Comparison of ENCODE assay signal across 12 mouse cellular contexts in the genomic region with DNA sequence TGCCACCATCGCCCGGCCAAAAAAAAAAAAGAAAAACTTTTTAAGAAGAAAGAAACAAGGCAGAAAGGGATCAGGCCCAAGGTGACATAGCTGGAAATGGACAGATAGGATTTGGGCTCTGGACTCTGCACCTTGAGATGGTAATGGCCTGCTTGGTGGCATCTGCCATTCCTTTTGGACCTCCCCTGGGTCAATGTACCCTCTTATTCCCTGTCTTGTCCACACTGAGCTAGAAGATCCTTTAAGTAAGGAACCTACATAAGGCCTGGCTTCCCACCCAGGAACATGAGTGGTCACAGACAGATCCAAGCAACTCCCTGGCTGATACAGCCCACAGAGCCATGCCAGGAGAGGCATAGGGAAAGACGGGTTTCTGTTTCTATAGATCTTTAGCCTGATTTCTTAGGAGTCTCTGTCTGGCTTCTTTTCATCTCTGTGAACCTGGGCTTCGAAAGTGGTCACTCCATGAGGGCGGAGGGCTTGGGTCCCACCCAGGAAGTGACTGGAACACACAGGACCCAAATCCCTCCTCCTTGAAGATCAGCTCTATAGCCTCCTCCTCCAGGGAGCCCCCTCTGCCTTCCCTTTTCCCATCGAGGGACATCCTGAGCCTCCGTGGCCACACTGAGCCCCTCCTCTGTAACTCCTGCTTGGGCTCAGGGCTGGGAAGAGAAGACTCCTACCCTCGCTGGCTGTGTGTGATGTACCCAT. TPM values are rescaled to one million over a fixed set of nuclear protein-coding genes. Genes with fewer than 3 reads are reported as not detected.
DNase-seq lines count a peak whose midpoint lies in the region; ATAC-seq and TF ChIP-seq lines count a peak whose summit lies in the region.
"Had no signal": no experiment of that assay in that cellular context is flagged by ENCODE, and none has a peak within 500 bp of the region (broad histone marks: within the 10 kb centered on the region; RNA-seq: fewer than 3 reads in every experiment).

No protein-coding gene starts in this region.

- no peaks in the 10 kb centered on the region for H3K36me3 ChIP-seq in kidney, embryonic 15.5 days
- H3K36me3 ChIP-seq in intestine, postnatal 0 days (ENCODE audit: control insufficient read depth, insufficient read depth) = no peaks in the 10 kb centered on the region; the same call in 1 of the 2 replicates
- H3K36me3 ChIP-seq in stomach, embryonic 15.5 days = no peaks in the 10 kb centered on the region

- DNase-seq in kidney, adult 11 months = no peak
- peak; percentile 10 to 60 for DNase-seq in spleen, postnatal 4 days (ENCODE audit: low spot score in 2 of 2)
- DNase-seq in spleen, postnatal 36 days (ENCODE audit: low spot score in 2 of 2) = no peak
- no peak for DNase-seq in right cerebral cortex, adult 18-20 months
- DNase-seq: cerebellum, adult 8-10 months; layer of hippocampus, adult 9-11 months; left cerebral cortex, postnatal 4 days had no signal

- no peak for TF ChIP-seq CTCF in intestine, postnatal 0 days (IDR thresholded peaks at IDR 0.05; ENCODE audit: low read depth)

- 68% methylated on average over 8 of the region's 8 CpGs for WGBS in kidney, embryonic 15.5 days
- 44% methylated on average over 6 of the region's 8 CpGs for WGBS in intestine, postnatal 0 days
- WGBS in stomach, embryonic 15.5 days = 79% methylated on average over 8 of the region's 8 CpGs

- no peak overlapping the region for H3K9ac ChIP-seq in kidney, embryonic 15.5 days
- 0 out of 2 replicates have a peak overlapping the region, but pooled peaks have one; percentile 22 for H3K9ac ChIP-seq in intestine, postnatal 0 days (ENCODE audit: low read depth, low read length)
- H3K9ac ChIP-seq in stomach, embryonic 15.5 days = no peak overlapping the region

- H3K27ac ChIP-seq in kidney, embryonic 15.5 days = peak overlapping the region; percentile 97
- H3K27ac ChIP-seq in intestine, postnatal 0 days (ENCODE audit: low read depth, low read length) = peak overlapping the region; percentile 99
- peak overlapping the region; percentile 90 for H3K27ac ChIP-seq in stomach, embryonic 15.5 days

- H3K27me3 ChIP-seq in kidney, embryonic 15.5 days = no peaks in the 10 kb centered on the region
- no peaks in the 10 kb centered on the region for H3K27me3 ChIP-seq in intestine, postnatal 0 days (replicated peaks; ENCODE audit: control insufficient read depth, insufficient read depth, low read length)
- no peaks in the 10 kb centered on the region for H3K27me3 ChIP-seq in stomach, embryonic 15.5 days (replicated peaks)

- no peak for ATAC-seq in kidney, embryonic 15.5 days (replicated peaks; ENCODE audit: low FRiP score)
- ATAC-seq in intestine, postnatal 0 days = no peak
- no peak for ATAC-seq in stomach, embryonic 15.5 days (ENCODE audit: insufficient read depth, low FRiP score, low read depth)
- ATAC-seq: hindbrain, embryonic 16.5 days had no signal

- H3K4me3 ChIP-seq in kidney, embryonic 15.5 days (replicated peaks) = no peak overlapping the region
- peak overlapping the region; percentile 1; the same call in 1 of the 2 replicates for H3K4me3 ChIP-seq in intestine, postnatal 0 days (ENCODE audit: low read depth, low read length)
- H3K4me3 ChIP-seq in stomach, embryonic 15.5 days (replicated peaks) = no peak overlapping the region
- H3K4me3 ChIP-seq: erythroblast, embryonic 14.5 days had no signal

- no peaks in the 10 kb centered on the region for H3K9me3 ChIP-seq in kidney, embryonic 15.5 days (replicated peaks)
- H3K9me3 ChIP-seq in intestine, postnatal 0 days (ENCODE audit: control insufficient read depth) = no peaks in the 10 kb centered on the region
- H3K9me3 ChIP-seq in stomach, embryonic 15.5 days = no peaks in the 10 kb centered on the region

- peaks cover 58% of the 10 kb centered on the region for H3K4me1 ChIP-seq in kidney, embryonic 15.5 days
- H3K4me1 ChIP-seq in intestine, postnatal 0 days (replicated peaks; ENCODE audit: control insufficient read depth, insufficient read depth, low read length) = peaks cover 22% of the 10 kb centered on the region
- H3K4me1 ChIP-seq in stomach, embryonic 15.5 days = peaks cover 31% of the 10 kb centered on the region

- H3K4me2 ChIP-seq in kidney, embryonic 15.5 days = no peak overlapping the region
- peak overlapping the region; percentile 45 for H3K4me2 ChIP-seq in intestine, postnatal 0 days (replicated peaks; ENCODE audit: low read depth)
- H3K4me2 ChIP-seq in stomach, embryonic 15.5 days = no peak overlapping the region

RNA-seq across cellular contexts. Expression of gene Zfp36l2, which starts 32.1 kb away (rescaled TPM):
- polyA plus RNA-seq in kidney, embryonic 15.5 days (2015; fragmentation: Nextera tagmentation; extraction: Ambion mirVana) = 13.7 and 14.7 TPM in 2 replicates
- 29.6 and 32.0 TPM in 2 replicates for polyA plus RNA-seq in intestine, postnatal 0 days (2015; fragmentation: Nextera tagmentation; extraction: Ambion mirVana)
- 24.6 and 25.7 TPM in 2 replicates for polyA plus RNA-seq in stomach, embryonic 15.5 days (2015; fragmentation: Nextera tagmentation; extraction: Ambion mirVana)

Comparison
In these comparisons a context has a peak if more than half of its experiments do, and no peak if none do; other contexts are left out.
1. DNase-seq: peak in spleen, postnatal 4 days (2 of 2); none in kidney, adult 11 months (single experiment), spleen, postnatal 36 days (0 of 2) and right cerebral cortex, adult 18-20 months (single experiment).
2. Peak in every context shown above with its lines, with median percentiles within 50 percentile points of each other: H3K27ac ChIP-seq.